Mouse (Mus musculus): ENCODE measurements around the gene Vcl.

- TF ChIP-seq CTCF (IDR thresholded peaks at IDR 0.05; ENCODE audit: control insufficient read depth, insufficient read depth, insufficient read length) (no peak), MYOG (IDR thresholded peaks at IDR 0.05; ENCODE audit: control insufficient read depth, extremely low read depth, insufficient read length) (no peak), MAX (IDR thresholded peaks at IDR 0.05) (no peak), USF1 (IDR thresholded peaks at IDR 0.05; ENCODE audit: low read depth) (no peak), MYOD1 (IDR thresholded peaks at IDR 0.05; ENCODE audit: control insufficient read depth, insufficient read length, low read depth) (no peak), CEBPB (IDR thresholded peaks at IDR 0.05; ENCODE audit: low read depth) (no peak), FOSL1 (IDR thresholded peaks at IDR 0.05; ENCODE audit: insufficient read depth, low read length, poor library complexity, severe bottlenecking) (no peak)
These were observed 102.7 kb downstream of the Vcl start for GRCm38 (mm10) chr14:21031783-21032511.
